Mouse (Mus musculus) heart, embryonic 12.5 days (tissue): ENCODE measurements at regions not wholly inside any gene's neighbourhood (a gene's known extent, or its start where the extent isn't known, plus 50 kb on each side); places are given as distances from the start of the nearest gene placed in this dataset.
A peak's percentile ranks its signal among the peaks of the same experiment; 100 is the strongest.
"Not testable (repeated sequence)": the region's sequence is repeated elsewhere in the genome, so short reads cannot be mapped to it uniquely, and the experiment has no call there.

ENCODE experiments used
- ATAC-seq: fragments of 200-750 bp; cut with Nextera tagmentation; 2 replicates; pipeline ENCODE4 v1.8.0; 2017; ENCODE audit warnings: moderate TSS enrichment, moderate library complexity; ENCODE audit not compliant: insufficient number of reproducible peaks, low FRiP score
- H3K27ac ChIP-seq: fragments of 300-500 bp; sonication (generic); 2 replicates; pipeline ENCODE4 v1.5.1; 2016; ENCODE audit warnings: mild to moderate bottlenecking, moderate library complexity; ENCODE audit not compliant: poor library complexity, severe bottlenecking
- H3K27me3 ChIP-seq: fragments of 300-500 bp; sonication (generic); replicated peaks from 2 replicates; pipeline ENCODE4 v1.6.1; 2016; ENCODE audit warnings: mild to moderate bottlenecking, moderate library complexity
- H3K36me3 ChIP-seq: fragments of 300-500 bp; sonication (generic); 2 replicates; pipeline ENCODE4 v1.6.1; 2016; ENCODE audit warnings: mild to moderate bottlenecking, moderate library complexity
- H3K4me1 ChIP-seq: fragments of 300-500 bp; sonication (generic); replicated peaks from 2 replicates; pipeline ENCODE4 v1.6.1; 2016; ENCODE audit warnings: mild to moderate bottlenecking
- H3K4me2 ChIP-seq: fragments of 300-500 bp; sonication (generic); 2 replicates; pipeline ENCODE4 v1.6.1; 2016; ENCODE audit warnings: mild to moderate bottlenecking, moderate library complexity
- H3K4me3 ChIP-seq: fragments of 300-500 bp; sonication (generic); 2 replicates; pipeline ENCODE4 v1.5.1; 2016; ENCODE audit warnings: mild to moderate bottlenecking
- H3K9ac ChIP-seq: fragments of 300-500 bp; sonication (generic); 2 replicates; pipeline ENCODE4 v1.6.1; 2016; ENCODE audit warnings: mild to moderate bottlenecking, moderate library complexity
- H3K9me3 ChIP-seq: fragments of 300-500 bp; sonication (generic); replicated peaks from 2 replicates; pipeline ENCODE4 v1.6.1; 2016; ENCODE audit warnings: mild to moderate bottlenecking, moderate library complexity
- WGBS: fragments of 180-500 bp; shearing (Covaris S2); methylation state at CpG from one replicate; pipeline ENCODE4 v1.1.7; 2016; 5-methylcytosine and 5-hydroxymethylcytosine counted together

DNA sequence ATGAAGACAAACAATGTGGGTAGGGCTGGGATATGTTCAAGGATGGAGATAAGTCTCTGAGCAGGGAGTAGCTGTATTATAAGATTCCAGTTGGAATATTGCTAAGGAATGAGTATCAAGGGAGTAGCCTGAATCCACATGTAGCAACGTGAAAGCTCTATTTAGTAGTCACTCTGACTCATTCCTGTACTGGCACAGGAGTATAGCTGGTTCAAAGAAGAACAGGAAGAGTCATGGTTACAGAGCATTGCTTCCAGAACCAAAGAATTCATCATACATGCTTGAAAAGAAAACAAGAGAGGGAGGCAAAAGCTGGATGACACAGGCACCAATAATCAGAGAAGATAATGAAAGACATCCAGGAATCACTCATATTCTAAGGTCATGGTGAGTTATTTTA is 500.6 kb upstream of the N6amt1 start:
- Histone ChIP-seq H3K4me2 (no peak overlapping the region), H3K9me3 (no peaks in the 10 kb centered on the region), H3K4me3 (no peak overlapping the region), H3K9ac (no peak overlapping the region), H3K4me1 (no peaks in the 10 kb centered on the region), H3K36me3 (no peaks in the 10 kb centered on the region), H3K27ac (no peak overlapping the region), H3K27me3 (no peaks in the 10 kb centered on the region)
- ATAC-seq: no peak
- WGBS: 48% methylated on average over 1 of the region's 1 CpGs

DNA sequence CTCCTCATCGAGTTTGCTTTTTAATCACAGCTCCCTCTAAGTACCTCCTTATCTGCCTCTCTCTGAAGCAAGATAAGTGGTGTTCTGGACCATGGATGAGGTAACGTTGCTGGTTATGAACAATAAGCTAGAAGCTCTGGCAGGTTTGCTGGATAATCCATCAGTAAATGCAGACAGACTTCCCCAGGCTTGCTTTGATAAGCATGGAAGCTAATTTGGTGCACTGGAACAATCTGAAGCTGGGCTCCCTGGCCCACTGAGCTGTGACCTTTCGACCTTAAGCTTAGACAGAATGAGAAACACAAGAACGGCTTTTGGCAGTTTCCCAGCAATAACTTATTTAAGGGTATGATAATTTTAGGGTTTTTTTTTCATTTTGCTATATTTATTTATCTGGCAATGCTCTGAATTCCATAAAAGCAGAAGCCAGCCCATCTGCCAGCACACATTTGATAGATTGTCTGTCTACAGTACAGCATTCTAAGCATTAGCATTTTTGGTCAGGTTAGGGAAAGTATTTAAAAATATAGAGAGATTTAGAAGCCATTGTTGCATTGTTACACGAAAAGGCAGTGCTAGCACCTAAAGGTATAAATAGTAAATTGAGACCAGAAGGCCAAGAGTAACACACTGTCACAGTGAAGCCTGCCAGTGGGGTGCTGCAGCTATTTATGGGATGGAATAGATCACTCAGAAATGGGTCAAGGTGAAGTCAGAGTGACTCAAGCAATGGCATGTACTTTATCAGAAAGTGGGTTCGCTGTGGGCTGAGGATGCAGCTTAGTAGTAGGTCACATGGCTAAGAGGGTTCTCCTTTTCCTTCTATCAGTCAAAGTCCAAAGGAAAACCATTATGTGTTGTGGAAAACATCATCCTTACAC is 515.3 kb upstream of the N6amt1 start:
- no peaks in the 10 kb centered on the region for H3K9me3 ChIP-seq
- H3K4me1 ChIP-seq: peaks cover 19% of the 10 kb centered on the region
- peak; percentile 83 for ATAC-seq
- H3K27ac ChIP-seq: peak overlapping the region; percentile 84
- no peak overlapping the region for H3K4me3 ChIP-seq
- H3K27me3 ChIP-seq: no peaks in the 10 kb centered on the region
- H3K9ac ChIP-seq: no peak overlapping the region
- WGBS: 9% methylated on average over 6 of the region's 6 CpGs
- H3K4me2 ChIP-seq: no peak overlapping the region
- no peaks in the 10 kb centered on the region for H3K36me3 ChIP-seq

DNA sequence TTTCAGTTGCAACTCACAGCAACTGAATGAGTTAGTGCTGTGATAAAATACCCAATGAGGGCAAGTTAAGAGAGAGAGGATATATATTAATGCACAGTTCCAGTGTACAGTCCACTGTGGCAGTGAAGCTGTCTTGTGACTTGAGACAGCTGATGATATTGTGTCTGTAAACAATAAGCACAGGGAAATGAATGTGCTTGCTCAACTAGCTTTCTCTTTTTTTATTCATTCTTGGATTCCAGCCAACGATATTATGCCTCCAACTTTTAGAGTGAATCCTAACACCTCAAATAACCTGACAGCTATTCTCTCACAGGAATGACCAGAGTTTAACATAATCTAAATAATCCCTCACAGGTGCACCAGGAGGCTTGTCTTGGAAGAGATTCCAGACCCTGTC is 526.3 kb upstream of the N6amt1 start:
- Histone ChIP-seq H3K4me3 (no peak overlapping the region), H3K27ac (no peak overlapping the region), H3K4me2 (no peak overlapping the region), H3K36me3 (no peaks in the 10 kb centered on the region), H3K9ac (no peak overlapping the region), H3K9me3 (no peaks in the 10 kb centered on the region), H3K27me3 (no peaks in the 10 kb centered on the region), H3K4me1 (peaks cover 18% of the 10 kb centered on the region; the same call in 1 of the 2 replicates)
- WGBS: 25% methylated on average over 1 of the region's 1 CpGs
- ATAC-seq: no peak

DNA sequence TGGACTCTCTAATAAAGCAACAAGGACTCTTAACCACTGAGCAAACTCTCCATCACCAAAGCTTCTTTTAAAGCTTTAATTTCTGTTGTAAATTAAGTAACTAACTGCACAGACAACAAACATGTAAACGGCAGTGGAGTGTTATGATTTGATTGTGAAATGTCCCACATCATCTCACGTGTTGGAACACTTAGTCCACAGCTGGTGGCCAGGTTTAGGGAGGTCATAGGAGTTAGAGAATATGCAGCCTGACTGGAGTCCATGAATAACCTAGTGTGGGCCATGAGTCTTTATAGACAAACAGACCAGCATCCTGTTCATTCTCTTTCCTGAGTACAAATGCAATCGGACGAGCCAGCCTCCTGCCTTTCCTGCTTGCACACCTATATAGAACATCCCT is 527.3 kb upstream of the N6amt1 start:
- H3K9me3 ChIP-seq: no peaks in the 10 kb centered on the region
- no peaks in the 10 kb centered on the region for H3K27me3 ChIP-seq
- peaks cover 18% of the 10 kb centered on the region; the same call in 1 of the 2 replicates for H3K4me1 ChIP-seq
- no peaks in the 10 kb centered on the region for H3K36me3 ChIP-seq
- no peak overlapping the region for H3K4me2 ChIP-seq
- H3K4me3 ChIP-seq: no peak overlapping the region
- H3K9ac ChIP-seq: no peak overlapping the region
- H3K27ac ChIP-seq: no peak overlapping the region
- WGBS: 76% methylated on average over 4 of the region's 4 CpGs
- no peak for ATAC-seq

DNA sequence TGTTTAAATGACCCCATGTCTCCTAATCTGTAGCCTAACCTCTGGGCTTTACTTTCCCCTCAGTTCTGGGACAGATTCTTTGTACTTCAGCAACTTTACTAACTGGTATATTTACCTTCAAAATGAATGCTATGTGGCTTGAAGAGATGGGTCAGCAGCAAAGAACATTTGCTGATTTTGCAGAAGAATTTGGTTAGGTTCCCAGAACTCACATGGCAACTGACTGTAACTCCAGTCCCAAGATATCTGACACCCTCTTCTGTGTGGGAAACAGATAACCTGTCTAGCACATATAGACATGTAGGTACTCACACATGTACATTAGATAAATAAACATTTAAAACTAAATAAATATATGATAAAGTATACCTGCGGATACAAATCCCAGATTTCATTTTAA is 530.5 kb upstream of the N6amt1 start:
- Histone ChIP-seq H3K9ac (no peak overlapping the region), H3K4me3 (no peak overlapping the region), H3K27me3 (no peaks in the 10 kb centered on the region), H3K36me3 (no peaks in the 10 kb centered on the region), H3K9me3 (no peaks in the 10 kb centered on the region), H3K27ac (no peak overlapping the region), H3K4me1 (peaks cover 19% of the 10 kb centered on the region; the same call in 1 of the 2 replicates), H3K4me2 (no peak overlapping the region)
- ATAC-seq: no peak
- WGBS: 60% methylated on average over 1 of the region's 1 CpGs

DNA sequence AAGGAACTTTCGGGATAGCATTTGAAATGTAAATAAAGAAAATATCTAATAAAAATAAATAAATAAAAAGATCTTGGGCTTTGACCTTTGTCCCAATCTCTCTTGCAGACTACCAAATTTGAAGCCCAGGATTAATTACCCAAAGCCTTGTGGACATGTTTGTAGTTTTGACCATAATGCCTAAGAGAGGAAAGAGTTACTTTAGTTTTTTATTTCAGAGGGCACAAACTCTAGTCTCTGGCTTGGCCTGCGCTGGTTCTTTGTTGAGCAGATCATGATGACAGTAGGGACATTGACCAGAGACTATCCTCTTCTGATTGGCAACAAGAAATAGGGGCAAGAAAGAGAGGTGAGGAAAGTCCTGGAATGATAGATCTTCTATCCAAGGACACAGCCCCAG is 532.4 kb upstream of the N6amt1 start:
- peaks cover 20% of the 10 kb centered on the region for H3K4me1 ChIP-seq
- WGBS: 84% methylated on average over 2 of the region's 2 CpGs
- no peak for ATAC-seq

DNA sequence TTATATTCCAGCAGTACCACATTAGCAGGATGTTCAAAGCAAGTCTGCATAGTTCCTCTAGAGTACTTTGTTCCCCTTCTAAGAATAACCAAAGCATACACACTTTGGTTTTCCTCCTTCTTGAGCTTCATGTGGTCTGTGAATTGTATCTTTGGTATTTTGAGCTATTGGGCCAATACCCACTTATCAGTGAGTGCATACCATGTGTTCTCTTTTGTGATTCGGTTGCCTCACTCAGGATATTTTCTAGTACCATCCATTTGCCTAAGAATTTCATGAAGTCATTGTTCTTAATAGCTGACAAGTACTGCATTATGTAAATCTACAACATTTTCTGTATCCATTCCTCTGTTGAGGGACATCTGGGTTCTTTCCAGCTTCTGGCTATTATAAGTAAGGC is 535.3 kb upstream of the N6amt1 start:
- H3K27ac ChIP-seq, H3K36me3 ChIP-seq, H3K4me3 ChIP-seq, H3K27me3 ChIP-seq, ATAC-seq, H3K4me2 ChIP-seq, H3K9me3 ChIP-seq, H3K9ac ChIP-seq: not testable (repeated sequence)
- 37% methylated on average over 1 of the region's 1 CpGs for WGBS
- peaks cover 20% of the 10 kb centered on the region for H3K4me1 ChIP-seq

More for the DNA sequence above, 532.4 kb upstream of the N6amt1 start:
- H3K36me3 ChIP-seq: no peaks in the 10 kb centered on the region
- no peak overlapping the region for H3K4me2 ChIP-seq
- no peak overlapping the region for H3K4me3 ChIP-seq
- H3K9ac ChIP-seq: no peak overlapping the region
- H3K27ac ChIP-seq: no peak overlapping the region
- H3K27me3 ChIP-seq: no peaks in the 10 kb centered on the region
- H3K9me3 ChIP-seq: no peaks in the 10 kb centered on the region

DNA sequence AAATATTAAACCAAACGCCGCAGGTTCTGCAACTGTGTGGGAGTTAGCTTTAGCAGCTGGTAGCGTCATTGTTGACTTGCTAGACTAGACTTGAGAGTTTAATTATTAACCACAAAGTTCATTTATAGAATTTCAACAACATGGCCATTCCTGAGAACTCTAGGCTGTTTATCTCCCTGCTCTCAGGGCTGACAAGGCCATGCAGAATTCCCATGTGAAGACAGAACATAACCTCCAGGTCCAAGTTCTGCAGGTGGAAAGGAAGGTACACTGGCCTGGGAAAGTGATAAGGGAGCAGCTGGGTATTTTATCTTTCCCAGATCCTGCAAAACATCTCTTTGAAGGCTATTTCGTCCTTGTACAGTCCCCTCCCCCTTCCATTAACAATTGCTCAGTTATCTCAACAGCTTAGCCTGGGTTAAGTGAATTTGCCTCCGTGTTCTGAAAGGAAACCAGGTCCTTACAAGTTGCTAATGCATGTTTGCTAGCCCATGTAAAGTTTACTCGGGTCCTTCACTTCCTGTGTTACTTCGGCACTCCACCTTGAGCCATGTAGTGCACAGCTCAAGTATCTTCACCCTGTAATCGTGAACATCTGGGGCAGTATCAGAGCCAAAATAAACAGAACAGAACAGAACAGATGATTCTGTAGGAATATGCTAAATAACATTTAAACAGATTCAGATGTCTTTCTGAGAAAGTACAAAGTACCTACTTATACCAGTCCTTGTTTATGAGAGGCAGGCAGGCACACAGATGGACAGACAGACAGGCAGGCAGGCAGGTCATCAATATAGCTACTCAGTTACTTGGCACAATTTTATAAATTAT is 537.0 kb upstream of the N6amt1 start:
- peak overlapping the region; percentile 70; the same call in 1 of the 2 replicates for H3K27ac ChIP-seq
- H3K4me1 ChIP-seq: peaks cover 20% of the 10 kb centered on the region
- H3K27me3 ChIP-seq: no peaks in the 10 kb centered on the region
- no peak for ATAC-seq
- H3K36me3 ChIP-seq: no peaks in the 10 kb centered on the region
- H3K4me3 ChIP-seq: no peak overlapping the region
- no peaks in the 10 kb centered on the region for H3K9me3 ChIP-seq
- no peak overlapping the region for H3K9ac ChIP-seq
- H3K4me2 ChIP-seq: peak overlapping the region; percentile 38
- 28% methylated on average over 8 of the region's 8 CpGs for WGBS

DNA sequence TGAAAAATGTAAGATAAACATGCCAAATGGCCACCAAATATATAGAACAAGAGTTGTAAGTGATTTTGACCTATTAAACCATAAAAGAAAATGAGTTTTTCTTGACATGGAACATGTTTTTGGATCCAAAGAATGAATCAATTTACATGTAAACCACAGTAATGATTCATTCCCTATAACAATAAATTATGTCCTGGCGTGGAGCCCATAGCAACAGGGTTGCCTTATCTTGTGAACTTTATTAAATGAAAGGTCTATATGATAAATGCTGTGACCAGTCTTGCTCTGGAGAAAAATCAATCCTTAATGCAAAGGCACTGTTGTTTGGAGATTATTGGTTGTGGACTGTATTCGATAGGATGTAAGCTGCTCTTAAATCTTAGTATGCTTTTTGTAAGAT is 538.0 kb upstream of the N6amt1 start:
- H3K36me3 ChIP-seq: no peaks in the 10 kb centered on the region
- H3K4me1 ChIP-seq: peaks cover 20% of the 10 kb centered on the region
- H3K9ac ChIP-seq: no peak overlapping the region

DNA sequence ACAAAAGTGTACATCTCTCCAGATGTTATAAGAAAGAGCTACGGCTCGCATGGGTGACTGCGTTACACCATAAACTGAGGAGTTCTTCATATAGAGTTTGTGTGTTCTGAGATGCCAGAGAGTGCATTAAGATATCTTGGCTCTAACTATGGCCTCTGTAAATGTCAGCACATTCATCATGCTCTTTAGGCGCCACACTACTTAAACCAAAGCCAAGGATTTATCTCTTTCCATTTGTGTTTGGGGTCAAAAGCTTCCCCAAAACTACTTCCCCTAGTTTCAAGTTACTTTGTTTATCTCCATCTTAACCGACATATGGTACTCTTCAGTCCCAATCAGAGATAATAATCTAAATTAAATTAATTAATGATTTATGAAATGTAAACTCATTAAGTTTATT is 541.3 kb upstream of the N6amt1 start:
- no peak overlapping the region for H3K4me2 ChIP-seq
- H3K9ac ChIP-seq: no peak overlapping the region
- no peak overlapping the region for H3K4me3 ChIP-seq
- H3K9me3 ChIP-seq: no peaks in the 10 kb centered on the region
- H3K27ac ChIP-seq: no peak overlapping the region
- ATAC-seq: no peak
- peaks cover 12% of the 10 kb centered on the region for H3K4me1 ChIP-seq
- 55% methylated on average over 5 of the region's 5 CpGs for WGBS
- H3K27me3 ChIP-seq: no peaks in the 10 kb centered on the region
- no peaks in the 10 kb centered on the region for H3K36me3 ChIP-seq

More for the DNA sequence above, 538.0 kb upstream of the N6amt1 start:
- WGBS: 81% methylated on average over 2 of the region's 2 CpGs
- Histone ChIP-seq H3K4me2 (no peak overlapping the region), H3K27me3 (no peaks in the 10 kb centered on the region), H3K27ac (no peak overlapping the region), H3K4me3 (no peak overlapping the region), H3K9me3 (no peaks in the 10 kb centered on the region)
- ATAC-seq: no peak

DNA sequence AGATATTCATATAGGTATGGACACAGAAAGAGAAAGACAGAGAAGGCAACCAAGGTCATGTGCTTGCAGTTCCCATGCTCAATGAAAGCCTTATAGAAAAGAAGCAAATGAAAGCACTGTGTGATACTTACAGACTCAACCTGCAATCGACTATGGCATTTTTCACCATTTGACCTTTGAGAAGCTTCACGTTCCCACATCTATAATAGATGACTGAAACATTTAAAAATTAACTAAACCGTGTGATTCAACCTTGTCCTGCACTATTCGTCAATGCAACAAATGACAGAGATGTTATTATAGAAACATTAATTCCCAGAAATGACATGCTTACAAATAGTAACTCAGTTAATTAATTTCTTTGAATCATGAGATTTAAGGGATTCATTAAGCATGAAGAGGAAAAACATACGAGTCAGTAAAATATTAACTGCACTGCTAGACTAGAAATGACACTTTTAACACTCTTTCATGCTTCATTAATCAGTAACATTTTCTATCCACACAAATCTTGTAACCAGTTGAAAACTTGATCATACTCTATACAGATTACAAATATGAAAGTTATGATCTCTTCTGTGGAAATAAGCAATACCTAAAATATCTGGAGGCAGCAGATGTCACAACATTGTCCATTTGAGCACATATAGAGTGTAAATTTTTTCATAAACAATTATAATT is 545.2 kb upstream of the N6amt1 start:
- Histone ChIP-seq H3K36me3 (no peaks in the 10 kb centered on the region), H3K27ac (no peak overlapping the region), H3K9ac (no peak overlapping the region), H3K27me3 (no peaks in the 10 kb centered on the region), H3K4me1 (no peaks in the 10 kb centered on the region), H3K4me3 (no peak overlapping the region), H3K9me3 (no peaks in the 10 kb centered on the region), H3K4me2 (no peak overlapping the region)
- ATAC-seq: no peak
- WGBS: 81% methylated on average over 5 of the region's 5 CpGs
